Mouse (Mus musculus): ENCODE measurements at regions not wholly inside any gene's neighbourhood (a gene's known extent, or its start where the extent isn't known, plus 50 kb on each side); places are given as distances from the start of the nearest gene placed in this dataset.

DNA sequence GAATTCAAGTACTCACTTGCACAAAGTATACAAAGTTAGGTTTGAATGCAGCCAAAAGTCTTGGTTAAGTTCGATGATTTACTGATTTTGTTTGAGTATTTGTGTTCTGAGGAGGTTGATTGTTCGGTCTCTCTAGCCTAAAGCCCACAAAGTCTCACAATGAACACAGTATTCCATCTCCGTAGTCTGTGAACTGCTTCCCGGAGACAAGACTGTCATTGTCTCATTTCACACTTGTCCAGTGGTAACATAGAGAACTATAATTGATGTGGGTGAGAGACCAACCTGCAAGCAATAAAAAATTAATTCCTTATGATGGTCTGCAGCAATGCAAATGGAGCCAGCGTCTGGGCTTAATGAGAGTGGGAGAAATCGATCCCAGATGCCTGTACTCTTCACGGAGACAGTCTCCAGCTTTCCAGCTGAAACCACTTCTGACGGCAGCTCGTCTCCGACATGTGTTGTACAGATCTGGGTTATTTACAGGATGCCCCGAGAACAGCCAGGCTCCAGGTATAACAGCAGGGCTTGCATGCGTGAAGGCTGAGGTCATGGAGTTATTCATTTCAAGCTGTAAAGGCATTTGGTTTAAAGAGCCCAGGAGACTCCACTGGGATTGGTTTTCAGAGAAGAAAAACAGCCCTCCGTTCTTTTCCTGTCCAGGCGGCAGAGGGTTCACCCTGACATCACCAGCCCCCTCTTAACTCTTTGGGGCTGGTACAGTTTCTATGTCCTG, 75.2 kb downstream of the Asb13 start:
- peak in 1 of 2 experiments; percentile 31 for DNase-seq

Data from lung, postnatal 4 days (tissue).